Mouse (Mus musculus): Measurements from ENCODE around the gene Tshr.
"Not testable (repeated sequence)": the region's sequence is repeated elsewhere in the genome, so short reads cannot be mapped to it uniquely, and the experiment has no call there.

Tshr gene

DNA sequence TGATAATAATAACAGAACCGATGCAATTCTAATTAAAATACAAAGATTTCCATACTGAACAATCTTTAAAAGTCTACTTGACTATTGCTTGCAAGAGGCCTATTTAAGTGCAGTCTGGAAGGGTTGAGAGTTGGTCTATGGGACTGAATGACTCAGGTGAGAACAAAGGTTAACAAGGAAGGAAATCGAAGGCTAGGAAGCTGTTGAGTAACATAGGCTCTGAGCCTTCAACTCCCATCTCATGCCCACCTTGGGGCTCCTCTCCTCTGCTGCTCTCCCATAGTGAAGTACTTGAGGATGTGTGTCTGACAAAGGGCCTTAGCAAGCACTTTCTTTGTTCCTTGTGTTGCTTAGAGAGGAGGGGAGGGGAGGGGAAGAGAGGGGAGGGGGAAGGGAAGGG, 116.1 kb downstream of the Tshr start:
- DNase-seq (ENCODE audit: low read depth), result no peak

- no peak for DNase-seq (ENCODE audit: low read depth)
These were observed 127.4 kb downstream of the Tshr start for GRCm38 (mm10) chr12:91511766-91512165.

DNA sequence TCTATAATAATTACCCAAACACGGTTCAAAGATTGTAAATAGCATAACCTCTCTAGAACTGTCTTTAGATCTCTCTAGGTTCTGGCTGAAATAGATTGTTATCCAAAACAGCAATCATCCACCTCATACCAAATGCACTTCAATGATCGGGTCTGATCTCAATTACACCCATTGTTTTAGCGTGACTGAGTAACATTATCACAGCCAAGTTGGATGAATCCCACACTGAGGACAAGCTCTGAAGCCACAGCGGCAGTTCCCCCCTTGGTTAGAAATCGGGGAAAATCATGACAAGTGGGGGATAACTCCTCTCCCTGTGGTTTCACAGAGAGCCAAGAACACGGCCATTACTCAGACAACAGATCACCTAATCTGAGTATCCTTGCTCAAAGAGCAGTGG, 129.6 kb downstream of the Tshr start:
- DNase-seq (ENCODE audit: low read depth), result no peak

GRCm38 (mm10) chr12:91517808-91518207, 133.4 kb downstream of the Tshr start:
- DNase-seq (ENCODE audit: low read depth), result no peak

DNA sequence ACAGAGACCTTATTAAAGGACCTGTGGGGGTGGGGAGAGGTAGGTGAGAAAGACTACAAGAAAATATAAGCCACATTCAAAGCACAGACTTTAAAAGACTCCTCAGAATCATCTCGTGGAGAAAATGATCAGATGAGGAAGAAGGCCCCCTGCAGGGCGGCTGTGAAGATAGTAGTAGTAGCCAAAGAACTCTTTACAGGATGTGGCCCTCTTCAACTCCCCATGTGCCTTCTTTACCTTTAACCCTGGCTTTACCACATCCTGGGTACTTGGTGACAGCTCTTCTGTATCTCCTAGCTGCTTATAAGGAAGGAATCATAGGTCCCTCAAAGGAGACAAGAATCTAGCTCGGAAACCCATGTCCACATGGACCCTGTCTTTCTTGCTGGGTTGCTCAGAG, 139.3 kb downstream of the Tshr start:
- DNase-seq (ENCODE audit: low read depth), result no peak

- DNase-seq (ENCODE audit: low read depth), result peak; percentile 71
These were observed 150.2 kb downstream of the Tshr start for GRCm38 (mm10) chr12:91534514-91534913.

GRCm38 (mm10) chr12:91540202-91540601, 155.8 kb downstream of the Tshr start:
- no peak for DNase-seq (ENCODE audit: low read depth)

- no peak for DNase-seq (ENCODE audit: low read depth)
These were observed 165.1 kb downstream of the Tshr start for GRCm38 (mm10) chr12:91549471-91549870.

GRCm38 (mm10) chr12:91551773-91552526, 167.6 kb downstream of the Tshr start:
- no peak for DNase-seq (ENCODE audit: low read depth)

DNA sequence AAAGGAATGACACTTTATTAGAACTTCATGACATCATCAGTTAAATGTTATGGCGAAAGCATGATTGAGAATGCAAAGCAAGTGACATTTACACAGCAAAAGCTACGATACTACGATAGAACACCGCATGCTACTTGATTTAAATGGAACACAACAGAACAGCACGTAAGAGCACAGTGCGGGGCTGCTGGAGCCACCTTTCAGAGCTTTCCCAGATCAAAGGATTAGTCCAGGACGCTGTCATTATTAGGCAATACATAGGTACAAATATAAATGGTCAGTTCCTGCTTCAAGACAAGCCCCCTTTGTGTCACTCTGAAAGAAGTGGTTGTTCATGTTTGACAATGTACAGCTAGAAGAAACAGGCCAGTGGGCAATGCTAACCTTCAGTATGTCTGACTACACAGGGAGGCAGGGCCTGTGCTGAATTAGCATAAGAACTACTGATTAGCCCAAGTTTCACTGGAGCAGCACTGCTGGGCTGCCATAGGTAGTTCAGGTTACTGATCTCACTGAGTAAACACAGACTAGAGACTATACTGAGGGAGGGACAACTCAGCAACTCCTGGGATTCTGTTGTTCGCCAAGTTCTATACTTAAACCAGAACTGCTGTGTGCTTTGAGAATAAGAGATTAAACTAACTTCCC, 173.1 kb downstream of the Tshr start:
- DNase-seq (ENCODE audit: low read depth), result not testable (repeated sequence)

DNA sequence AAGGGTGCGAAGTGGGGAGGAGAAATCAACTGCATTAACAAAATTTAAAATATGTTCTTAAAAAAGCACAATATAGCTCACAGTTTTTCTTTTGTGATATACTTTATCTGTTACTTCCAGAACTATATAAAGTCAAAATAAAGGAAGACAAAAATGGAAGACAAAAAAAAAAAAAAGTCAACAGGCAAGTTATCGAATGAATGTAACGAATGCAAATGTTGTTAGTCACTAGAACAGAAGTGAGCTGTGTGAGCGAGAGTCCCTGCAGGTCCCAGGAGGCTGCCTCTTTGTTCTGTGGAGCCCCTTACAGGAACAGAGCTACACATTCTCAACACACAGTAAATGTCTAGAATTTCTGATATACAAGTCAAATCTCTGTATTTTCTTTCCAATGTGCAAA, 173.8 kb downstream of the Tshr start:
- DNase-seq (ENCODE audit: low read depth), result not testable (repeated sequence)

DNA sequence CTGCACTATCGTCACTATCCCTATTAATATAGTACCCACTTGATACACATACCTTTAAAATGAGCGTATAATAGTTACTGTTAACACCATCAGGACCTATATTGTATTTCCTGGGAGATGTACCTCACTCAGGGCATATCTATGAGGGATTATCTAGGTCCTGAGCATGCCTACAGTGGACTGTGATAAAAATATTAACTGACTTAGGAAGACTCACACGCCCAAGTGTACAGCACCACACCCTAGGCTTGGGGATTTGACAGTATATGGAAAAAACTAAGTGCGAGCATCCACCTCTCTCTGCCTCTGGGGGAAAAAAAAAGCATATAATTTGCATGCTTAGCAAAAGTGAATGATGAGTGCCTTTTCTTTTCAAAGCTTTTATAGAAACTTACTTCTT, 182.8 kb downstream of the Tshr start:
- DNase-seq (ENCODE audit: low read depth), result no peak

GRCm38 (mm10) chr12:91569255-91569654, 184.9 kb downstream of the Tshr start:
- no peak for DNase-seq (ENCODE audit: low read depth)

DNA sequence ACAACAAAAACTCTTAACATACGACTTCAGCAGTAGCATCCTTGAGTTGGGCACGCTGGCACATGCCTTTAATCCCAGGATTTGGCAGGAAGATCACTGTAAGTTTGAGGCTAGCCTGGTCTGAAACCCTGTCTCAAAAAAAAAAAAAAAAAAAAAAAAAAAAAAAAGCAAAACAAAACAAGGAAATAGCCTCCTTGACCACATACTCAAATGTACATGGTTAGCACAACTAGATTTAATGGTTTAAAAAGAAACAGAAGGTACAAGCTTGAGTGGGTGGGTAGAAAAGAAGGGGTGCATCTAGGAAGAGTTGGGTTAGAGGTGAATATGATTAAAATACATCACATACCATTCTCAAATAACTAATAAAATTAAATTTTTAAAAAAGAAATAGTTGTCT, 187.3 kb downstream of the Tshr start:
- no peak for DNase-seq (ENCODE audit: low read depth)

GRCm38 (mm10) chr12:91579665-91580064, 195.3 kb downstream of the Tshr start:
- DNase-seq (ENCODE audit: low read depth), result peak; percentile 21

DNA sequence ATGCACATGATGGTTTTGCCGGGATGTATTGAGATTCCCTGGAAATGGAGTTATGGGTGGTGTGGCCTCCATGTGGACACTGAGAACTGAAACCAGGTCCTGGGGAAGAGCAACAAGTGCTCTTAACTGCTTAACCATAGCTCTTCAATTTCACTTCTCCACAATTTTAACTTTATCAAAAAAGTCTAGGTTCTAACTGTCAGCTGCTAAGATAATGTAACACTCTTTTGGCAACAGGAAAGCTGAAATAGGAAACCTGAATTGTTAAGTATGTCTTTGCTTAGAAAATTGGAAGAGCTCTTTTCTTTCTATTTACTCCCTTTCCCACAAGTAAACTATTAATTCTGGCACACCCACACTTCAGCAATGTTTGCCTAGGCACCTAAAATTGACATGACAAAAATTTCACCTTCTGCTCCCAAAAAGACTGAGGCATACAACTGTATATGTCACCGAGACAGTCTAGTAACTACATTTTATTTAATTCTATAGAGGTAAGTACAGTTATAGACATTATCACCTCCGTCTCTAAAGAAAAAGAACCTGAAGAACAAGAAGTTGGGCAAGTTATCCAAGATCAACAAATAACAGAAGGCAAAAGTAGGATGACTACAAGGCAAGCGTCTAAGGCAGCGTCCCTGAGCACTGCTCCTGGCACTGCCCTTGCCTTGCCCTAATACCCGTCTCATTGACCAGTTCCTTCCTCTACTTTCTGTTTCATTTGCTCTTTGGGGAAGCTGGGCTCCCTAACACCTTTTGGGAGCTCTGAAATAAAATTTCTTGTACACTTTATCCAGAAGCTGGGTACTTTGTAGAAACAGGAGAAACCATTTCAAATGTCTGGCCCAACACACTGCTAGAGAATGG, 197.1 kb downstream of the Tshr start:
- peak; percentile 32 for DNase-seq (ENCODE audit: low read depth)

DNA sequence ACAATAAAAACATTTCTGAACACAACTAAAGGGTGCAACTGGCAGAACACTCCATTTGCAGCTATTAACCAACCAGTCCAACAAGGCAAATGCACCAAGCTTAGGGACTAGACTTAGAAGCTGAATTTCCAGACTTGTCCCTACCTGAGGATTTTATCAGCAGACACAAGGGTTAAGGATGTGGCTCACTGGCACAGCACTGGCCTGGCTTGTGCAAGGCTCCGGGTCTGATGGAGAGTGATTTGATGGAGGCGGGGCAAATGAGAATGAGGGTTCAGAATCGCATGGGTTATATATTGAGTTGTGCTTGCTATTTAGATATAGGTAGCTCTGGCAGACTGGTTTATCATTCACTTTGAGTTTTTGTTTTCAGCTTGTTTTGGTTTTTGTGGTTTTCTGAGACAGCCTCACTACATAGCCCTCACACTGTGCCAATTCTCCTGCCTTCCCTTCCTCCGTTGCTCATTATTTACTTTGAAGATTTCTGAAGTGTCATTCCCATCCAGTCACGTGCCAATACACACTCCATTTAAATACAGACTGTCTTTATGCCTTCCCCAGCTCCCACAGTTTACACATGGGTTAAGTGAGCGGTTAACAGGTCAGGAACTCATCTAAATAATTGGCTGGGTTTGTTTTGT, 198.1 kb downstream of the Tshr start:
- DNase-seq (ENCODE audit: low read depth), result peak; percentile 33

- DNase-seq (ENCODE audit: low read depth), result no peak
These were observed 199.0 kb downstream of the Tshr start for GRCm38 (mm10) chr12:91583409-91583808.

DNA sequence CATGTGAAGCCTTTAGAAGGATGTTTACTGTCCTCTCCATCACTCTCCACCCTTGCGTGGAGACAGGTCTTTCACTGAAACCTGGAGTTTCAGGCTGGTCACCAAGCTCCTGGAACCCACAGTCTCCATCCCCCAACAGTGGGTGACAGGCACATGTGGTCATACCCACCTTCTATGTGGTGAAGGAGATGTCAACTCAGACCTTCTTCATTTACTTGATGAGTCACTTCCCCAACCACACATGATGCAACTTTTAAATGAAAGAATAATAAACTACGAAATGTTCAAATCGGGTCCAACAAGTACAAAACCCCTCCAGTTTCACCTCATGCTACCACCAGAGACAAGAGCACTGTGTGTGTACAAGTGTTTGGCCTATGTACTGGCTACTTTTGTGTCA, 200.8 kb downstream of the Tshr start:
- peak; percentile 88 for DNase-seq (ENCODE audit: low read depth)

DNA sequence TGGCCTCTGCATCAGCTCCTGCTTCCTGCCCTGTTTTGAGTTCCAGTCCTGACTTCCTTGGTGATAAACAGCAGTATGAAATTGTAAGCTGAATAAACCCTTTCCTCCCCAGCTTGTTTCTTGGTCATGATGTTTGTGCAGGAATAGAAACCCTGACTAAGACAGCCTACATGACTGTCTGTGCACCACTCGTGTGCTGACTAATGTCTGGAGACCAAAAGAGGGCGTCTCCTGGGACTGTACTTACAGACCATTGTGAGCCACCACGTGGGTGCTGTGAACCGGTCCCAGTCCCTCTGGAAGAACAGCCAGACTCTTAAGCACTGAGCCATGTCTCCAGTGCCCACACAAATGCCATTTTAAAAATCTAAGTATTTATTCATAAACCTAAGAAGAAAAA, 201.5 kb downstream of the Tshr start:
- DNase-seq (ENCODE audit: low read depth), result peak; percentile 39

- no peak for DNase-seq (ENCODE audit: low read depth)
These were observed 202.7 kb downstream of the Tshr start for GRCm38 (mm10) chr12:91587077-91587476.

- peak; percentile 42 for DNase-seq (ENCODE audit: low read depth)
These were observed 203.2 kb downstream of the Tshr start for GRCm38 (mm10) chr12:91587491-91588033.
